Mouse (Mus musculus): ENCODE results near the gene Ly86. TPM values are rescaled to one million over a fixed set of nuclear protein-coding genes. Genes with fewer than 3 reads are reported as not detected.
A peak's percentile ranks its signal among the peaks of the same experiment; 100 is the strongest.

Gene Ly86
- polyA plus RNA-seq, 1 experiment from 2014 or later = 4.3 TPM

GRCm38 (mm10) chr13:37312951-37313350, 32.1 kb upstream of the Ly86 start:
- Histone ChIP-seq H3K4me2 (ENCODE audit: low read length) (peak overlapping the region; percentile 57), H3K4me3 (replicated peaks; ENCODE audit: low read length) (no peak overlapping the region), H3K36me3 (ENCODE audit: control insufficient read depth, insufficient read depth) (no peaks in the 10 kb centered on the region), H3K4me1 (replicated peaks; ENCODE audit: control insufficient read depth, insufficient read depth, low read length) (peaks cover 25% of the 10 kb centered on the region), H3K27ac (ENCODE audit: low read length) (no peak overlapping the region), H3K27me3 (replicated peaks; ENCODE audit: control insufficient read depth, insufficient read depth, low read length) (no peaks in the 10 kb centered on the region), H3K9ac (replicated peaks; ENCODE audit: low read depth, low read length) (peak overlapping the region; percentile 25), H3K9me3 (ENCODE audit: control insufficient read depth, low read length) (no peaks in the 10 kb centered on the region)
- 0 out of 2 replicates have a peak, but pooled peaks have one; percentile 1 for ATAC-seq
- WGBS = 15% methylated on average over 4 of the region's 4 CpGs

GRCm38 (mm10) chr13:37325504-37325903, 19.5 kb upstream of the Ly86 start:
- WGBS = 88% methylated on average over 3 of the region's 3 CpGs
- no peak overlapping the region for H3K27ac ChIP-seq (ENCODE audit: low read length)
- no peaks in the 10 kb centered on the region for H3K36me3 ChIP-seq (ENCODE audit: control insufficient read depth, insufficient read depth)
- H3K4me3 ChIP-seq (replicated peaks; ENCODE audit: low read length) = no peak overlapping the region
- no peak overlapping the region for H3K9ac ChIP-seq (replicated peaks; ENCODE audit: low read depth, low read length)
- no peak for ATAC-seq
- no peak overlapping the region for H3K4me2 ChIP-seq (ENCODE audit: low read length)
- H3K27me3 ChIP-seq (replicated peaks; ENCODE audit: control insufficient read depth, insufficient read depth, low read length) = no peaks in the 10 kb centered on the region
- H3K4me1 ChIP-seq (replicated peaks; ENCODE audit: control insufficient read depth, insufficient read depth, low read length) = no peaks in the 10 kb centered on the region
- H3K9me3 ChIP-seq (ENCODE audit: control insufficient read depth, low read length) = no peaks in the 10 kb centered on the region

- Histone ChIP-seq H3K27me3 (replicated peaks; ENCODE audit: control insufficient read depth, insufficient read depth, low read length) (no peaks in the 10 kb centered on the region), H3K4me3 (replicated peaks; ENCODE audit: low read length) (no peak overlapping the region), H3K4me2 (ENCODE audit: low read length) (no peak overlapping the region), H3K9ac (replicated peaks; ENCODE audit: low read depth, low read length) (no peak overlapping the region), H3K36me3 (ENCODE audit: control insufficient read depth, insufficient read depth) (no peaks in the 10 kb centered on the region), H3K27ac (ENCODE audit: low read length) (no peak overlapping the region), H3K9me3 (ENCODE audit: control insufficient read depth, low read length) (no peaks in the 10 kb centered on the region), H3K4me1 (replicated peaks; ENCODE audit: control insufficient read depth, insufficient read depth, low read length) (no peaks in the 10 kb centered on the region)
- ATAC-seq = no peak
- 70% methylated on average over 8 of the region's 8 CpGs for WGBS
These were observed 15.3 kb upstream of the Ly86 start for GRCm38 (mm10) chr13:37329747-37330146.

- Histone ChIP-seq H3K9ac (replicated peaks; ENCODE audit: low read depth, low read length) (no peak overlapping the region), H3K4me1 (replicated peaks; ENCODE audit: control insufficient read depth, insufficient read depth, low read length) (no peaks in the 10 kb centered on the region), H3K27me3 (replicated peaks; ENCODE audit: control insufficient read depth, insufficient read depth, low read length) (no peaks in the 10 kb centered on the region), H3K4me3 (replicated peaks; ENCODE audit: low read length) (no peak overlapping the region), H3K36me3 (ENCODE audit: control insufficient read depth, insufficient read depth) (no peaks in the 10 kb centered on the region), H3K27ac (ENCODE audit: low read length) (no peak overlapping the region), H3K9me3 (ENCODE audit: control insufficient read depth, low read length) (no peaks in the 10 kb centered on the region), H3K4me2 (ENCODE audit: low read length) (no peak overlapping the region)
- 87% methylated on average over 4 of the region's 4 CpGs for WGBS
- ATAC-seq = no peak
These were observed 14.0 kb upstream of the Ly86 start for GRCm38 (mm10) chr13:37330971-37331370.

GRCm38 (mm10) chr13:37332779-37333543, 12.0 kb upstream of the Ly86 start:
- ATAC-seq = no peak

GRCm38 (mm10) chr13:37333544-37333870, 11.5 kb upstream of the Ly86 start:
- Histone ChIP-seq H3K4me2 (ENCODE audit: low read length) (no peak overlapping the region), H3K4me3 (replicated peaks; ENCODE audit: low read length) (no peak overlapping the region)
- no peak for ATAC-seq

More at GRCm38 (mm10) chr13:37332779-37333543, 12.0 kb upstream of the Ly86 start:
- H3K9me3 ChIP-seq (ENCODE audit: control insufficient read depth, low read length) = no peaks in the 10 kb centered on the region
- H3K36me3 ChIP-seq (ENCODE audit: control insufficient read depth, insufficient read depth) = no peaks in the 10 kb centered on the region
- H3K9ac ChIP-seq (replicated peaks; ENCODE audit: low read depth, low read length) = no peak overlapping the region
- no peaks in the 10 kb centered on the region for H3K27me3 ChIP-seq (replicated peaks; ENCODE audit: control insufficient read depth, insufficient read depth, low read length)
- H3K4me2 ChIP-seq (ENCODE audit: low read length) = no peak overlapping the region
- WGBS = 89% methylated on average over 4 of the region's 4 CpGs
- H3K4me1 ChIP-seq (replicated peaks; ENCODE audit: control insufficient read depth, insufficient read depth, low read length) = no peaks in the 10 kb centered on the region
- H3K4me3 ChIP-seq (replicated peaks; ENCODE audit: low read length) = no peak overlapping the region
- no peak overlapping the region for H3K27ac ChIP-seq (ENCODE audit: low read length)

GRCm38 (mm10) chr13:37337269-37337668, 7.7 kb upstream of the Ly86 start:
- Histone ChIP-seq H3K4me2 (ENCODE audit: low read length) (no peak overlapping the region), H3K27ac (ENCODE audit: low read length) (no peak overlapping the region), H3K4me3 (replicated peaks; ENCODE audit: low read length) (no peak overlapping the region), H3K9ac (replicated peaks; ENCODE audit: low read depth, low read length) (no peak overlapping the region), H3K36me3 (ENCODE audit: control insufficient read depth, insufficient read depth) (no peaks in the 10 kb centered on the region), H3K9me3 (ENCODE audit: control insufficient read depth, low read length) (peaks cover 2% of the 10 kb centered on the region; the same call in 1 of the 2 replicates), H3K27me3 (replicated peaks; ENCODE audit: control insufficient read depth, insufficient read depth, low read length) (no peaks in the 10 kb centered on the region), H3K4me1 (replicated peaks; ENCODE audit: control insufficient read depth, insufficient read depth, low read length) (no peaks in the 10 kb centered on the region)
- no peak for ATAC-seq
- whole genome bisulfite sequencing = 82% methylated on average over 4 of the region's 4 CpGs

More at GRCm38 (mm10) chr13:37333544-37333870, 11.5 kb upstream of the Ly86 start:
- WGBS = 91% methylated on average over 1 of the region's 1 CpGs
- H3K4me1 ChIP-seq (replicated peaks; ENCODE audit: control insufficient read depth, insufficient read depth, low read length) = no peaks in the 10 kb centered on the region
- no peaks in the 10 kb centered on the region for H3K36me3 ChIP-seq (ENCODE audit: control insufficient read depth, insufficient read depth)
- no peaks in the 10 kb centered on the region for H3K27me3 ChIP-seq (replicated peaks; ENCODE audit: control insufficient read depth, insufficient read depth, low read length)
- no peaks in the 10 kb centered on the region for H3K9me3 ChIP-seq (ENCODE audit: control insufficient read depth, low read length)
- H3K27ac ChIP-seq (ENCODE audit: low read length) = no peak overlapping the region
- no peak overlapping the region for H3K9ac ChIP-seq (replicated peaks; ENCODE audit: low read depth, low read length)

- Histone ChIP-seq H3K27me3 (replicated peaks; ENCODE audit: control insufficient read depth, insufficient read depth, low read length) (no peaks in the 10 kb centered on the region), H3K36me3 (ENCODE audit: control insufficient read depth, insufficient read depth) (no peaks in the 10 kb centered on the region), H3K9me3 (ENCODE audit: control insufficient read depth, low read length) (peaks cover 2% of the 10 kb centered on the region; the same call in 1 of the 2 replicates), H3K4me1 (replicated peaks; ENCODE audit: control insufficient read depth, insufficient read depth, low read length) (no peaks in the 10 kb centered on the region), H3K4me3 (replicated peaks; ENCODE audit: low read length) (no peak overlapping the region), H3K9ac (replicated peaks; ENCODE audit: low read depth, low read length) (no peak overlapping the region), H3K4me2 (ENCODE audit: low read length) (no peak overlapping the region), H3K27ac (ENCODE audit: low read length) (no peak overlapping the region)
- ATAC-seq = no peak
- 83% methylated on average over 7 of the region's 7 CpGs for WGBS
These were observed 7.1 kb upstream of the Ly86 start for GRCm38 (mm10) chr13:37337871-37338270.

- H3K4me3 ChIP-seq (replicated peaks; ENCODE audit: low read length) = no peak overlapping the region
- no peak overlapping the region for H3K9ac ChIP-seq (replicated peaks; ENCODE audit: low read depth, low read length)
- H3K27ac ChIP-seq (ENCODE audit: low read length) = no peak overlapping the region
- no peak for ATAC-seq
- H3K36me3 ChIP-seq (ENCODE audit: control insufficient read depth, insufficient read depth) = no peaks in the 10 kb centered on the region
- H3K4me2 ChIP-seq (ENCODE audit: low read length) = no peak overlapping the region
- H3K27me3 ChIP-seq (replicated peaks; ENCODE audit: control insufficient read depth, insufficient read depth, low read length) = no peaks in the 10 kb centered on the region
- 93% methylated on average over 1 of the region's 1 CpGs for WGBS
- H3K9me3 ChIP-seq (ENCODE audit: control insufficient read depth, low read length) = peaks cover 2% of the 10 kb centered on the region; the same call in 1 of the 2 replicates
- H3K4me1 ChIP-seq (replicated peaks; ENCODE audit: control insufficient read depth, insufficient read depth, low read length) = no peaks in the 10 kb centered on the region
These were observed 2.2 kb upstream of the Ly86 start for GRCm38 (mm10) chr13:37342804-37343203.

Measured in forebrain, embryonic 16.5 days (tissue).